Mouse (Mus musculus): ENCODE data around the gene Olfr1303.

Olfr1303 gene

GRCm38 (mm10) chr2:111820240-111820639, at the start of gene Olfr1303:
TSS of gene Olfr1303 (minus strand) at chr2:111820340.
- no peak for DNase-seq (ENCODE audit: low spot score in 2 of 2)

- no peak for DNase-seq (ENCODE audit: low spot score in 2 of 2)
These were observed 7.2 kb downstream of the Olfr1303 start for GRCm38 (mm10) chr2:111812936-111813335.

GRCm38 (mm10) chr2:111777129-111777528, 43.0 kb downstream of the Olfr1303 start, which contains the start of gene Olfr1302:
TSS of gene Olfr1302 (plus strand) at chr2:111777429.
- no peak for DNase-seq (ENCODE audit: low spot score in 2 of 2)

All from natural killer cell, adult 2 months (primary cell).